Mouse (Mus musculus): ENCODE measurements around the gene Rgs13.

GRCm38 (mm10) chr1:144200496-144200895 lies 23.3 kb upstream of the Rgs13 start:
- no peak for TF ChIP-seq CTCF (IDR thresholded peaks at IDR 0.05; ENCODE audit: low read depth)
- no peak for TF ChIP-seq EP300 (optimal IDR thresholded peaks at IDR 0.05)
